Mouse (Mus musculus) skeletal muscle tissue, postnatal 0 days (tissue): ENCODE measurements around the gene Ccdc92. TPM values are rescaled to one million over a fixed set of nuclear protein-coding genes. Genes with fewer than 3 reads are reported as not detected.

Source experiments
- polyA plus RNA-seq: library from polyadenylated mRNA; unstranded; fragments of >200 nt; fragmentation: Nextera tagmentation; extraction: Ambion mirVana; gene quantifications from 2 replicates; pipeline ENCODE4 v1.2.1, GENCODE M21; 2015

The Ccdc92 gene
- polyA plus RNA-seq: 0.18 and 0.52 TPM in 2 replicates

DNA sequence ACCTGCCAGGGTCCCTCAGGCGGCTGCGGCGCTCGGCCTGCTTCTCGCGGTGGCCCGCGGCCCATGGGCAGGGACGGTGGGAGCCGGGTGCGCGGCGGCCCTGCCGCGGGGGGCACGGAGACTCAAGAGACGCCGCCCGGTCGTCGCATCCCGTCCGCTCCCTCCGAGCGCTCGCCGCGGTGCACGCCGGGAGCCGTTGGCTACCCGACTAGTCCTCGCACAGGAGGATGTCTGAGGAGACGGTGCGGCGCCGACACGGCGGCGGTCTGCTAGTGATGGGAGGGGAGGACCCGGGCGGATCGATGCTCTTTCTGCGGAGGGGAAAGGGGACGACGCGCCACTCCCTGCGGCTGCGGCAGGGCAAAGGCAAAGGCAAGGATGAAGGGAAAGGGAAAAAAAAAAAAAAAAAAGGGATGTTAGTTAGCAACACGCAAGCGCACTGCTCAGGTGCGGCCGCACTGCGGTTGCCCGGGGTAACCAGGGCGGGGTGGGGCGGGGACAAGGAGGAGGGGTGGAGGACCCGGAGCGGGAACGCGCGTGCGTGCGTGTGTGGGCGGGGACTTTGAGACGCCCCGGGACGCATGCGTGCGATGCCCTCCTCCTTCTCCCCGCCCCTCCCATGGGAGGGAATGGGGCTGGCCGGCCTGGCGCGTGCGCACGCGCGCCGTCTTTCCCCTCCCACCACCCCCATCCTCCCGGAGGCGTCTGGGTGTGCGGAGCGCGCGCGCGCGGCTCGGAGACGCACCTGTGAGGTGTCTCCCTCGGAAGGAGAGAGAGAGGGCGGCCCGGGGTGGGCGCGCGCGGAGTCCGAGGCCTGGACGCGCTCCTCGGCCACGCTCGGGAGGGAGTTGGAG, at the start of gene Ccdc92, which contains the start of gene Zfp664:
Ccdc92 (minus strand) TSS at position 412 of the 854 bp plus-strand sequence.
Zfp664 (plus strand) TSS at position 679 of the 854 bp plus-strand sequence.

Other genes with a start within 250 kb of the Ccdc92 start
- 17.0 and 19.4 TPM in 2 replicates for gene Atp6v0a2, start 233.8 kb downstream of the Ccdc92 start, polyA plus RNA-seq
- 0.01 TPM in 1 of 2 replicates, not detected in the other for gene Dnah10, start 137.3 kb downstream of the Ccdc92 start, polyA plus RNA-seq
- 25.1 and 25.4 TPM in 2 replicates for gene Zfp664, start 267 bp upstream of the Ccdc92 start, polyA plus RNA-seq
- 1.8 and 3.0 TPM in 2 replicates for gene Rflna, start 140.8 kb upstream of the Ccdc92 start, polyA plus RNA-seq